Mouse (Mus musculus) heart, postnatal 0 days (tissue): ENCODE results near the gene Gabra5. TPM values are rescaled to one million over a fixed set of nuclear protein-coding genes. Genes with fewer than 3 reads are reported as not detected.
A peak's percentile ranks its signal among the peaks of the same experiment; 100 is the strongest.

Experiments used
- ATAC-seq: fragments of 200-750 bp; cut with Nextera tagmentation; 2 replicates; pipeline ENCODE4 v1.8.0; 2017; ENCODE audit warnings: low read depth, moderate number of reproducible peaks, moderate library complexity; ENCODE audit not compliant: insufficient read depth
- DNase-seq: peaks from one replicate; pipeline ENCODE4 v3.0.0-alpha.2; 2016; ENCODE audit warnings: low spot score
- H3K27ac ChIP-seq: fragments of 300-500 bp; sonication (generic); 2 replicates; pipeline ENCODE4 v1.5.1; 2014; ENCODE audit warnings: low read depth, mild to moderate bottlenecking
- H3K27me3 ChIP-seq: fragments of 300-500 bp; sonication (generic); 2 replicates; pipeline ENCODE4 v1.6.1; 2014; ENCODE audit warnings: low read length, mixed read lengths; ENCODE audit not compliant: control insufficient read depth, insufficient read depth
- H3K36me3 ChIP-seq: fragments of 300-500 bp; sonication (generic); replicated peaks from 2 replicates; pipeline ENCODE4 v1.6.1; 2014; ENCODE audit warnings: low read length, mixed read lengths; ENCODE audit not compliant: control insufficient read depth, insufficient read depth
- H3K4me1 ChIP-seq: fragments of 300-500 bp; sonication (generic); 2 replicates; pipeline ENCODE4 v1.6.1; 2014; ENCODE audit warnings: antibody characterized with exemption; ENCODE audit not compliant: control insufficient read depth, insufficient read depth
- H3K4me2 ChIP-seq: fragments of 300-500 bp; sonication (generic); 2 replicates; pipeline ENCODE4 v1.6.1; 2014; ENCODE audit warnings: low read depth, mild to moderate bottlenecking, low read length, moderate library complexity
- H3K4me3 ChIP-seq: fragments of 300-500 bp; sonication (generic); 2 replicates; pipeline ENCODE4 v1.5.1; 2014; ENCODE audit warnings: low read depth, low read length
- H3K9ac ChIP-seq: fragments of 300-500 bp; sonication (generic); replicated peaks from 2 replicates; pipeline ENCODE4 v1.6.1; 2014; ENCODE audit warnings: low read depth, low read length, mixed read lengths
- H3K9me3 ChIP-seq: fragments of 300-500 bp; sonication (generic); replicated peaks from 2 replicates; pipeline ENCODE4 v1.6.1; 2016; ENCODE audit warnings: low read length; ENCODE audit not compliant: control insufficient read depth
- CTCF ChIP-seq: IDR thresholded peaks from 2 replicates; pipeline ENCODE4 v1.5.1; 2016; ENCODE audit warnings: antibody characterized with exemption, control low read depth, low read depth
- EP300 ChIP-seq: IDR thresholded peaks from 2 replicates; pipeline ENCODE4 v1.6.1; 2016; ENCODE audit warnings: antibody characterized with exemption, low read depth
- WGBS: fragments of 180-500 bp; shearing (Covaris S2); extraction: QIAGEN DNeasy Blood & Tissue Kit; methylation state at CpG from one replicate; pipeline ENCODE4 v1.1.7; 2014; 5-methylcytosine and 5-hydroxymethylcytosine counted together
- polyA plus RNA-seq: library from polyadenylated mRNA; unstranded; fragments of >200 nt; fragmentation: Nextera tagmentation; extraction: Ambion mirVana; gene quantifications from 2 replicates; pipeline ENCODE4 v1.2.1, GENCODE M21; 2015
- total RNA-seq: library from RNA; depleted of rRNA; stranded (reverse); fragments of >200 nt; gene quantifications from 2 replicates; pipeline ENCODE4 v1.2.3, GENCODE M21; 2014; ENCODE audit warnings: low replicate concordance

Gabra5 gene
- total and polyA plus RNA-seq, 2 experiments from 2014 or later: not detected

GRCm38 (mm10) chr7:57508860-57509632, 813 bp downstream of the Gabra5 start:
- Histone ChIP-seq H3K27me3 (peaks cover 44% of the 10 kb centered on the region), H3K4me2 (peak overlapping the region; percentile 50), H3K36me3 (no peaks in the 10 kb centered on the region), H3K4me1 (no peaks in the 10 kb centered on the region), H3K4me3 (peak overlapping the region; percentile 31), H3K27ac (no peak overlapping the region), H3K9me3 (no peaks in the 10 kb centered on the region), H3K9ac (no peak overlapping the region)
- DNase-seq: no peak
- no peak for ATAC-seq
- TF ChIP-seq EP300 (no peak), CTCF (no peak)
- 2% methylated on average over 62 of the region's 72 CpGs for WGBS

GRCm38 (mm10) chr7:57502809-57503208, 7.0 kb downstream of the Gabra5 start:
- 60% methylated on average over 4 of the region's 4 CpGs for WGBS
- no peak for DNase-seq
- no peak for ATAC-seq
- H3K4me1 ChIP-seq: no peaks in the 10 kb centered on the region
- TF ChIP-seq CTCF: no peak
- no peak for TF ChIP-seq EP300
- no peak overlapping the region for H3K4me2 ChIP-seq
- no peak overlapping the region for H3K4me3 ChIP-seq
- no peak overlapping the region for H3K9ac ChIP-seq
- no peaks in the 10 kb centered on the region for H3K9me3 ChIP-seq
- peaks cover 6% of the 10 kb centered on the region for H3K27me3 ChIP-seq
- no peaks in the 10 kb centered on the region for H3K36me3 ChIP-seq
- H3K27ac ChIP-seq: no peak overlapping the region

- no peak overlapping the region for H3K4me2 ChIP-seq
- ATAC-seq: no peak
- H3K27me3 ChIP-seq: no peaks in the 10 kb centered on the region
- no peaks in the 10 kb centered on the region for H3K36me3 ChIP-seq
- no peak overlapping the region for H3K4me3 ChIP-seq
- no peak overlapping the region for H3K27ac ChIP-seq
- H3K9me3 ChIP-seq: no peaks in the 10 kb centered on the region
- TF ChIP-seq CTCF (no peak), EP300 (no peak)
- H3K9ac ChIP-seq: no peak overlapping the region
- no peak for DNase-seq
- H3K4me1 ChIP-seq: no peaks in the 10 kb centered on the region
- WGBS: 51% methylated on average over 4 of the region's 4 CpGs
Observed at GRCm38 (mm10) chr7:57491795-57492194, 18.1 kb downstream of the Gabra5 start.

- TF ChIP-seq EP300: no peak
- no peak for TF ChIP-seq CTCF
- H3K4me2 ChIP-seq: no peak overlapping the region
- DNase-seq (no peak), ATAC-seq (no peak)
- no peaks in the 10 kb centered on the region for H3K9me3 ChIP-seq
- no peaks in the 10 kb centered on the region for H3K4me1 ChIP-seq
- 65% methylated on average over 6 of the region's 6 CpGs for WGBS
- no peak overlapping the region for H3K4me3 ChIP-seq
- H3K27me3 ChIP-seq: no peaks in the 10 kb centered on the region
- no peak overlapping the region for H3K27ac ChIP-seq
- no peaks in the 10 kb centered on the region for H3K36me3 ChIP-seq
- H3K9ac ChIP-seq: no peak overlapping the region
Observed at GRCm38 (mm10) chr7:57486907-57487306, 23.0 kb downstream of the Gabra5 start.

DNA sequence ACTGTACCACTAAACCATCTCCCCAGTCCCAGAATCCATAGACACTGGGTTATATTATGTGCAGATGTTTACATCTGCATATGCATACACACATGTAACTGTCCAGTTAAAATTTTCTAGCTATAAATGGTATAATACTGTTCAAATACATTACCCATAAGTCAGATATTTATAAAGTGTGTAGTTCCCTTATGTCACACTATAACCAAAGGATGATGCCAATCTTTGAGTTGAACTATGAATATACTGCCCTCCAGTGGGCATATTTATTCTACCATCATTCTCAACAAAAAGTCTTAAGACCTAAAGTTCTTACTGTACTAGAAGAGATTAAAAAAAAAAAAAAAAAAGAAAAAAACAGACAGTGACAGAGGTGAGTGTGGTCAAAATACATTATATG, 27.0 kb downstream of the Gabra5 start:
- Histone ChIP-seq H3K4me3 (no peak overlapping the region), H3K9ac (no peak overlapping the region), H3K4me1 (no peaks in the 10 kb centered on the region), H3K4me2 (no peak overlapping the region), H3K36me3 (no peaks in the 10 kb centered on the region), H3K27me3 (no peaks in the 10 kb centered on the region), H3K27ac (no peak overlapping the region), H3K9me3 (no peaks in the 10 kb centered on the region)
- DNase-seq (no peak), ATAC-seq (no peak)
- no peak for TF ChIP-seq EP300
- TF ChIP-seq CTCF: 0 out of 2 replicates have a peak, but pooled peaks have one; percentile 4
